8 mouse cellular contexts compared by ENCODE assay signal in the genomic region with DNA sequence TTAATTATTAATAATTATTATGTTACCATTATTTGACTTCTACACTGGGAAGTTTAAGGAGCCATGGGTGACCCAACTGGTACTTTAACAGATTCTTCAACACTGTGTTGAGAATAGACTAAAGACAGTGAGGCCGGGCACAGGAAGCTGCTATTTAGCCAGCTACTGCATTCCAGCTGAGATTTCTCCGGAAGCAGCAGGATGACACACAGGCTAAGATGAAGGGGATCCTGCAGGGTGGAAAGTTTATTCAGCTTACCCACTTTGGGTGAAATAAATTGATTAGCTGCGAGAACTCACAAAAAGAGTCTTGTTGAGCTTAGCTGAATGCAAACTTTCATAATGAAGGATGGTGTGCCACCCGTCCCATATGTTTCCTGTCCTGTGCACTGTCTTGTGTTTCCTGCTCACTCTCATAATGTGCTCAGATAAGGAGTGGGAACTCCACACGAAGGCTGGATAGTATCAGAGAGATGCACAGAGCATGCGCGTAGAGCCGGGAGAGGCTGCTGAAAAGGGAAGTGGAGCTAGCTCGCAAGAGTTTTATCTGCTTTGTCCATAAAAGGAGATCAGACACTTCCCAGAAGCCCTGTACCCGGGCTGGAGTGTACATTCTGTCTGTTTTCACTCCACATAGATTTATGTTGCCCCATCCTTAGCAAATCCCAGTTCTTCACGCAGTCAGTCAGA. TPM values are rescaled to one million over a fixed set of nuclear protein-coding genes. Genes with fewer than 3 reads are reported as not detected.
A peak's percentile ranks its signal among the peaks of the same experiment; 100 is the strongest.
DNase-seq lines count a peak whose midpoint lies in the region; ATAC-seq and TF ChIP-seq lines count a peak whose summit lies in the region.

A gene (plus strand): TSS at position 445 of the 690 bp plus-strand sequence.

- no peak for TF ChIP-seq POLR2A in small intestine, adult 2 months (IDR thresholded peaks at IDR 0.05; ENCODE audit: low read depth, low read length)

- ATAC-seq in CD4-positive, CD25-positive, alpha-beta regulatory T cell, adult 4 months, result no peak
- no peak for ATAC-seq in forebrain, embryonic 15.5 days (replicated peaks)

- no peak within 1 kb of the TSS for H3K9ac ChIP-seq in forebrain, embryonic 15.5 days (replicated peaks)

- peak; percentile 71 for DNase-seq in adrenal gland, postnatal 14 days
- no peak for DNase-seq in hindbrain, embryonic 10.5 days (ENCODE audit: low spot score)
- DNase-seq in layer of hippocampus, adult 9-11 months, result peak; percentile 32
- peak; percentile 86 for DNase-seq in lung, postnatal 10 days
- no peak for DNase-seq in cerebellum, adult 9-11 months

- no peaks in the 10 kb centered on the region for H3K9me3 ChIP-seq in forebrain, embryonic 15.5 days
- H3K9me3 ChIP-seq in hindbrain, embryonic 10.5 days, result no peaks in the 10 kb centered on the region

- no peak for TF ChIP-seq CTCF in small intestine, adult 2 months (IDR thresholded peaks at IDR 0.05; ENCODE audit: extremely low read depth, insufficient read length, insufficient replicate concordance, low read depth, low read length)

- H3K27me3 ChIP-seq in forebrain, embryonic 15.5 days, result peaks cover under 1% of the 10 kb centered on the region; the same call in 1 of the 2 replicates
- peaks cover 50% of the 10 kb centered on the region for H3K27me3 ChIP-seq in hindbrain, embryonic 10.5 days (ENCODE audit: insufficient read depth, poor library complexity, severe bottlenecking)
- no peaks in the 10 kb centered on the region for H3K27me3 ChIP-seq in small intestine, adult 2 months (ENCODE audit: control insufficient read depth, insufficient read depth, low read length)

- WGBS in forebrain, embryonic 15.5 days, result 60% methylated on average over 11 of the region's 11 CpGs
- WGBS in hindbrain, embryonic 10.5 days, result 60% methylated on average over 11 of the region's 11 CpGs
- WGBS in small intestine, adult 2 months, result 40% methylated on average over 11 of the region's 11 CpGs

- H3K4me2 ChIP-seq in forebrain, embryonic 15.5 days (replicated peaks), result no peak within 1 kb of the TSS

- H3K27ac ChIP-seq in forebrain, embryonic 15.5 days (replicated peaks), result no peak within 1 kb of the TSS
- H3K27ac ChIP-seq in hindbrain, embryonic 10.5 days, result peak within 1 kb of the TSS; percentile 45; the same call in 1 of the 2 replicates
- H3K27ac ChIP-seq in small intestine, adult 2 months (ENCODE audit: insufficient read depth, low read depth, low read length), result peak within 1 kb of the TSS; percentile 58

- H3K4me3 ChIP-seq in forebrain, embryonic 15.5 days, result no peak within 1 kb of the TSS
- no peak within 1 kb of the TSS for H3K4me3 ChIP-seq in hindbrain, embryonic 10.5 days
- no peak within 1 kb of the TSS for H3K4me3 ChIP-seq in small intestine, adult 2 months (ENCODE audit: low read depth, low read length)

- peaks cover 17% of the 10 kb centered on the region for H3K4me1 ChIP-seq in forebrain, embryonic 15.5 days
- H3K4me1 ChIP-seq in hindbrain, embryonic 10.5 days (replicated peaks), result peaks cover 24% of the 10 kb centered on the region
- peaks cover 4% of the 10 kb centered on the region; the same call in 1 of the 2 replicates for H3K4me1 ChIP-seq in small intestine, adult 2 months (ENCODE audit: control insufficient read depth, insufficient read depth, insufficient read length, low read length)

- no peaks in the 10 kb centered on the region for H3K36me3 ChIP-seq in forebrain, embryonic 15.5 days
- no peaks in the 10 kb centered on the region for H3K36me3 ChIP-seq in hindbrain, embryonic 10.5 days
- H3K36me3 ChIP-seq in small intestine, adult 2 months (ENCODE audit: control insufficient read depth, insufficient read depth, low read length), result no peaks in the 10 kb centered on the region

RNA-seq across cellular contexts. Expression of the gene that starts here (rescaled TPM):
- 10 to 100 TPM; 37.0 to 38.7 TPM for polyA plus RNA-seq in CD4-positive, CD25-positive, alpha-beta regulatory T cell, adult 4 months (2017; shearing (Covaris generic))
- total RNA-seq in adrenal gland, postnatal 14 days (2021), result 14.7 and 17.5 TPM in 2 replicates
- 12.2 and 12.3 TPM in 2 replicates for polyA plus RNA-seq in forebrain, embryonic 15.5 days (2015; fragmentation: Nextera tagmentation; extraction: Ambion mirVana)
- polyA plus RNA-seq in hindbrain, embryonic 10.5 days (2016; fragmentation: Nextera tagmentation; extraction: Ambion mirVana), result 21.2 and 27.1 TPM in 2 replicates
- polyA plus RNA-seq in small intestine, adult 2 months (2012; rRNA removed), result 7.2 and 14.0 TPM in 2 replicates

Comparison
In these comparisons a context has a peak if more than half of its experiments do, and no peak if none do; other contexts are left out.
1. DNase-seq: peak in adrenal gland, postnatal 14 days (single experiment), layer of hippocampus, adult 9-11 months (single experiment) and lung, postnatal 10 days (single experiment); none in hindbrain, embryonic 10.5 days (single experiment) and cerebellum, adult 9-11 months (single experiment).